Mouse (Mus musculus) heart, adult 2 months (tissue): ENCODE measurements around the gene Tmem269.

Experiments used
- CTCF ChIP-seq: fragments of 200-600 bp; IDR thresholded peaks from 2 replicates; pipeline ENCODE4 v1.8.1; 2022; ENCODE audit warnings: antibody characterized with exemption, mild to moderate bottlenecking, moderate library complexity
- EP300 ChIP-seq: fragments of 200-500 bp; IDR thresholded peaks from 2 replicates; pipeline ENCODE4 v1.6.1; 2011; ENCODE audit warnings: low read depth, low read length, control low read depth; ENCODE audit not compliant: insufficient read depth
- POLR2A ChIP-seq: fragments of 200-500 bp; IDR thresholded peaks from 2 replicates; pipeline ENCODE4 v1.6.1; 2011; ENCODE audit warnings: mild to moderate bottlenecking, low read depth, low read length, control low read depth; ENCODE audit not compliant: insufficient read depth

DNA sequence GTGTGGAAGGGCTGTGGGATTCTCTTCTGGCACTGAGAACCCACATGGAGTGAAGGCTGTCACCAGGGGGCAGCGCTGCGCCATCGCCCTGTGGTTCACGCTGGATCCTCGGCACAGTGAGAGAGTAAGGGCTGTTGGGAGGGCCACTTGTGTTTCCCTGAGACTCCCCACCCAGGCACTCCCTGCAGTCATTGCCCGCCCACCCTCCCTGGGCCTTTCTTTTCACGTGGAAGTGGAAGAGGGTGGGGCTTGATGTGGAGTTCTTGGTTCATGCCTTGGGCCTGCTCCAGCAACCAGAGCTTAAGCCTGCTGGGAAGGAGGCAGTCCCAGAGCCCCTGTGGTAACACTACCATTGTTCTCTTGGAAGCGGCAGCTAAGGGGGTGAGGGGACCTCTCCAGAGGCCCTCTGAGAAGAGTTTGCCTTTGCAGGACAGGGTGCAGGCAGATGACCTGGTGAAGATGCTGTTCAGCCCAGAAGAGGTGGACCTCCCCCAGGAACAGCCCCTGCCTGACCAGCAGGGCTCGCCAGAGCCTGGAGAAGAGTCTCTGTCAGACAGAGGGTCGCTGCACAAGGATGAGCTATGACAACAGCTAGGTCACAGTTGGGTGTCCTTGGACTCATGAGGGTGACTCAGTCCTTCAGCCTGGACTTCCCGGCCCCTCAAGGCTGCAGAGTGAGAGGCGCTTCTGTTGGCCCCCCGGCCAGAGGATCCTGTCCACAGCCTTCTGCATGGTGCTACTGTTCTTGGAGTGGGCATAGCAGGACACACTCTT lies 29.6 kb upstream of the Tmem269 start:
- peak; percentile 85 for TF ChIP-seq CTCF
- peak; percentile 64 for TF ChIP-seq POLR2A
- peak; percentile 88 for TF ChIP-seq EP300
